Mouse (Mus musculus) heart, postnatal 14 days (tissue): ENCODE measurements around the gene Asic2. TPM values are rescaled to one million over a fixed set of nuclear protein-coding genes. Genes with fewer than 3 reads are reported as not detected.

Experiments
- DNase-seq, 2 experiments: peaks; one replicate each; pipeline ENCODE4 v3.0.0; 2021 to 2022
- intact Hi-C: fragments of 180-260 bp; cut with DNase I; formaldehyde crosslinking; loops from one replicate; pipeline ENCODE4 v1.15.1; 2025
- total RNA-seq, 2 experiments: library from RNA; stranded (reverse); gene quantifications; 2 replicates each; pipeline ENCODE4 v1.2.3; 2021

The Asic2 gene
- total RNA-seq, 2 experiments from 2014 or later, result not detected

- intact Hi-C loops, result no loop called here
- DNase-seq, result no peak
Observed at GRCm38 (mm10) chr11:81965653-81966625, 2.3 kb downstream of the Asic2 start.

GRCm38 (mm10) chr11:81964561-81964960, 3.7 kb downstream of the Asic2 start:
- DNase-seq, result no peak
- intact Hi-C loops, result no loop called here

GRCm38 (mm10) chr11:81954398-81954797, 13.9 kb downstream of the Asic2 start:
- intact Hi-C loops, result no loop called here

GRCm38 (mm10) chr11:81948021-81948420, 20.2 kb downstream of the Asic2 start:
- intact Hi-C loops, result no loop called here
- DNase-seq, result no peak

More at GRCm38 (mm10) chr11:81954398-81954797, 13.9 kb downstream of the Asic2 start:
- no peak for DNase-seq

GRCm38 (mm10) chr11:81942167-81942566, 26.1 kb downstream of the Asic2 start:
- no peak for DNase-seq
- intact Hi-C loops, result no loop called here

- DNase-seq, result peak; percentile 8 to 29
- intact Hi-C loops, result no loop called here
Observed at GRCm38 (mm10) chr11:81940988-81941387, 27.3 kb downstream of the Asic2 start.

GRCm38 (mm10) chr11:81937516-81937915, 30.7 kb downstream of the Asic2 start:
- intact Hi-C loops, result no loop called here
- no peak for DNase-seq

GRCm38 (mm10) chr11:81926393-81926792, 41.9 kb downstream of the Asic2 start:
- DNase-seq, result no peak
- intact Hi-C loops, result no loop called here

- no peak for DNase-seq
- intact Hi-C loops, result no loop called here
Observed at GRCm38 (mm10) chr11:81923626-81924025, 44.6 kb downstream of the Asic2 start.

GRCm38 (mm10) chr11:81923096-81923495, 45.2 kb downstream of the Asic2 start:
- no peak for DNase-seq
- intact Hi-C loops, result no loop called here

- no peak for DNase-seq
- intact Hi-C loops, result no loop called here
Observed at GRCm38 (mm10) chr11:81915501-81915900, 52.8 kb downstream of the Asic2 start.

GRCm38 (mm10) chr11:81913071-81913470, 55.2 kb downstream of the Asic2 start:
- DNase-seq, result no peak
- intact Hi-C loops, result no loop called here

- no peak for DNase-seq
- intact Hi-C loops, result no loop called here
Observed at GRCm38 (mm10) chr11:81909397-81909894, 58.8 kb downstream of the Asic2 start.

GRCm38 (mm10) chr11:81908760-81909159, 59.5 kb downstream of the Asic2 start:
- no peak for DNase-seq
- intact Hi-C loops, result no loop called here

GRCm38 (mm10) chr11:81902318-81902717, 65.9 kb downstream of the Asic2 start:
- intact Hi-C loops, result no loop called here
- no peak for DNase-seq

GRCm38 (mm10) chr11:81897547-81898354, 70.5 kb downstream of the Asic2 start:
- intact Hi-C loops, result no loop called here
- no peak for DNase-seq

- intact Hi-C loops, result no loop called here
- DNase-seq, result no peak
Observed at GRCm38 (mm10) chr11:81896511-81896910, 71.7 kb downstream of the Asic2 start.

GRCm38 (mm10) chr11:81871506-81872213, 96.6 kb downstream of the Asic2 start:
- no peak for DNase-seq
- intact Hi-C loops, result no loop called here

- intact Hi-C loops, result no loop called here
Observed at GRCm38 (mm10) chr11:81865661-81866382, 102.4 kb downstream of the Asic2 start.

More at GRCm38 (mm10) chr11:81865661-81866382, 102.4 kb downstream of the Asic2 start:
- DNase-seq, result no peak
